Mouse (Mus musculus) heart, postnatal 36 days (tissue): ENCODE results near the gene Prkcq. TPM values are rescaled to one million over a fixed set of nuclear protein-coding genes. Genes with fewer than 3 reads are reported as not detected.
"Not testable (repeated sequence)": the region's sequence is repeated elsewhere in the genome, so short reads cannot be mapped to it uniquely, and the experiment has no call there.

Experiments used
- DNase-seq, 2 experiments: peaks; one replicate each; pipeline ENCODE4 v3.0.0; 2021 to 2022
- intact Hi-C: fragments of 180-260 bp; cut with DNase I; formaldehyde crosslinking; loops from one replicate; pipeline ENCODE4 v1.15.1; 2025
- total RNA-seq, 2 experiments: library from RNA; stranded (reverse); gene quantifications; 2 replicates each; pipeline ENCODE4 v1.2.3; 2021

Gene Prkcq
- total RNA-seq, 2 experiments from 2014 or later, result 2.1 TPM

- DNase-seq, result no peak
- intact Hi-C loops, result no loop called here
Observed at GRCm38 (mm10) chr2:11344691-11345090, 172.8 kb downstream of the Prkcq start.

- intact Hi-C loops, result not testable (repeated sequence)
Observed at GRCm38 (mm10) chr2:11346419-11346818, 174.5 kb downstream of the Prkcq start.

GRCm38 (mm10) chr2:11347791-11348190 is 175.9 kb downstream of the Prkcq start:
- no peak for DNase-seq
- intact Hi-C loops, result no loop called here

More at GRCm38 (mm10) chr2:11346419-11346818, 174.5 kb downstream of the Prkcq start:
- not testable (repeated sequence) for DNase-seq
